9 mouse cellular contexts compared by ENCODE assay signal in the genomic region with DNA sequence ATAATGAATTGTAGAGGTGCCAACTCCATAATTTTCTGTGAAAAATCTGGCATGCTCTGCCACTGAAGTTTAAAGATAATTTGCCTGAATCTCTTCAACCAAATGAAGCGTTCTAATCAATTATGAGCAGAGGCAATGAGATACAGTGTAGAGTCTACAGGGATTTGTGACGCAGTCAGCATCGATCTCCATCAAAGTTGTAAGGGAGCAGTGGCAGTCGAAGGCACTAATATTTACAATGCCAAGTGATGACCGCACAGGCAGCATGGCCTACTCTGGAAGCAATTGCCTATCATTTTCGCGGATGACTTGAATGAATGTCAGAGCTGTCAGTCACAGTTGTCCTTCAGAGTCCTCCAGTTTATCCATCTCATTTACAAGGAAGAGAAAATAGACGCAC. TPM values are rescaled to one million over a fixed set of nuclear protein-coding genes. Genes with fewer than 3 reads are reported as not detected.
DNase-seq lines count a peak whose midpoint lies in the region; ATAC-seq and TF ChIP-seq lines count a peak whose summit lies in the region.
"Had no signal": no experiment of that assay in that cellular context is flagged by ENCODE, and none has a peak within 500 bp of the region (broad histone marks: within the 10 kb centered on the region; RNA-seq: fewer than 3 reads in every experiment).

A gene (plus strand): TSS at position 207 of the 400 bp plus-strand sequence.

- H3K4me2 ChIP-seq in forebrain, postnatal 0 days (ENCODE audit: low read depth) = peak within 1 kb of the TSS; percentile 81
- peak within 1 kb of the TSS; percentile 91 for H3K4me2 ChIP-seq in liver, postnatal 0 days (ENCODE audit: low read depth, low read length)

- peak within 1 kb of the TSS; percentile 73 for H3K4me3 ChIP-seq in heart, embryonic 10.5 days
- H3K4me3 ChIP-seq in ES-E14 (ENCODE audit: insufficient read depth in 1 of 2, low read depth in 1 of 2, low read length in 2 of 2, poor library complexity in 1 of 2, severe bottlenecking in 1 of 2) = peak within 1 kb of the TSS; percentile 86 to 94
- H3K4me3 ChIP-seq in forebrain, postnatal 0 days (ENCODE audit: low read depth, low read length) = peak within 1 kb of the TSS; percentile 52
- H3K4me3 ChIP-seq in liver, postnatal 0 days (ENCODE audit: low read depth, low read length) = peak within 1 kb of the TSS; percentile 56

- no peaks in the 10 kb centered on the region for H3K36me3 ChIP-seq in heart, embryonic 10.5 days
- no peaks in the 10 kb centered on the region for H3K36me3 ChIP-seq in ES-E14 (ENCODE audit: control insufficient read depth, insufficient read depth, low read length, poor library complexity, severe bottlenecking)
- no peaks in the 10 kb centered on the region for H3K36me3 ChIP-seq in forebrain, postnatal 0 days (ENCODE audit: insufficient read depth)
- no peaks in the 10 kb centered on the region for H3K36me3 ChIP-seq in liver, postnatal 0 days (replicated peaks; ENCODE audit: insufficient read depth, low read length)

- no peak for TF ChIP-seq EP300 in liver, postnatal 0 days (IDR thresholded peaks at IDR 0.05; ENCODE audit: low read depth)

- peaks cover 10% of the 10 kb centered on the region; the same call in 1 of the 2 replicates for H3K4me1 ChIP-seq in heart, embryonic 10.5 days
- H3K4me1 ChIP-seq in ES-E14 (ENCODE audit: control insufficient read depth in 2 of 2, insufficient read depth in 2 of 2, low read length in 2 of 2, poor library complexity in 1 of 2) = 0 out of 4 replicates have a peak, but pooled peaks cover 0 to 2% of the 10 kb centered on the region in 2 experiments
- H3K4me1 ChIP-seq in forebrain, postnatal 0 days (ENCODE audit: insufficient read depth) = no peaks in the 10 kb centered on the region; the same call in 1 of the 2 replicates
- H3K4me1 ChIP-seq in liver, postnatal 0 days (ENCODE audit: insufficient read depth) = peaks cover 10% of the 10 kb centered on the region

- H3K27me3 ChIP-seq in heart, embryonic 10.5 days (ENCODE audit: insufficient read depth, poor library complexity, severe bottlenecking) = peaks cover 50% of the 10 kb centered on the region
- H3K27me3 ChIP-seq in forebrain, postnatal 0 days (ENCODE audit: insufficient read depth, low read length) = peaks cover 8% of the 10 kb centered on the region; the same call in 1 of the 2 replicates
- H3K27me3 ChIP-seq in liver, postnatal 0 days (ENCODE audit: insufficient read depth, low read length) = peaks cover 40% of the 10 kb centered on the region

- 72% methylated on average over 8 of the region's 8 CpGs for WGBS in heart, embryonic 10.5 days
- WGBS in forebrain, postnatal 0 days = 57% methylated on average over 8 of the region's 8 CpGs
- WGBS in liver, postnatal 0 days (ENCODE audit: insufficient replicate concordance) = 61% methylated on average over 8 of the region's 8 CpGs

- peak within 1 kb of the TSS; percentile 77 for H3K9ac ChIP-seq in ES-E14 (ENCODE audit: insufficient read depth, low read depth, low read length, poor library complexity, severe bottlenecking)
- peak within 1 kb of the TSS; percentile 57 for H3K9ac ChIP-seq in forebrain, postnatal 0 days
- no peak within 1 kb of the TSS for H3K9ac ChIP-seq in liver, postnatal 0 days (replicated peaks)

- no peak for ATAC-seq in forebrain, postnatal 0 days
- ATAC-seq in liver, postnatal 0 days = no peak
- ATAC-seq in granulocyte monocyte progenitor cell, adult 5-6 weeks (replicated peaks; ENCODE audit: poor library complexity, severe bottlenecking) = no peak
- ATAC-seq in erythroid progenitor cell, adult 5-6 weeks (replicated peaks; ENCODE audit: low FRiP score, poor library complexity, severe bottlenecking) = no peak
- ATAC-seq: CD4-positive, CD25-positive, alpha-beta regulatory T cell, adult 4 months had no signal

- H3K9me3 ChIP-seq in heart, embryonic 10.5 days = no peaks in the 10 kb centered on the region
- no peaks in the 10 kb centered on the region for H3K9me3 ChIP-seq in ES-E14 (ENCODE audit: control insufficient read depth, insufficient read depth, low read depth, low read length)
- no peaks in the 10 kb centered on the region for H3K9me3 ChIP-seq in forebrain, postnatal 0 days (ENCODE audit: low read length)
- H3K9me3 ChIP-seq in liver, postnatal 0 days (ENCODE audit: low read length) = no peaks in the 10 kb centered on the region

- in situ Hi-C loops in ES-E14 (cut with MboI; ENCODE audit: low sequenced_read_pairs in 2 of 2, unreplicated experiment in 2 of 2) = no loop called here

- no peak for DNase-seq in heart, embryonic 10.5 days (ENCODE audit: low spot score)
- DNase-seq in heart, postnatal 4 days = no peak
- DNase-seq in ES-E14 (ENCODE audit: low read depth, low spot score) = no peak
- DNase-seq in forebrain, postnatal 0 days = peak; percentile 18
- no peak for DNase-seq in liver, postnatal 0 days
- DNase-seq in layer of hippocampus, postnatal 14 days (ENCODE audit: low spot score in 2 of 2) = no peak

- no peak for TF ChIP-seq CTCF in forebrain, postnatal 0 days (IDR thresholded peaks at IDR 0.05; ENCODE audit: low read depth)
- no peak for TF ChIP-seq CTCF in liver, postnatal 0 days (IDR thresholded peaks at IDR 0.05; ENCODE audit: low read depth)

- peak within 1 kb of the TSS; percentile 30; the same call in 1 of the 2 replicates for H3K27ac ChIP-seq in heart, embryonic 10.5 days
- H3K27ac ChIP-seq in ES-E14 (ENCODE audit: insufficient read depth, low read depth, low read length, poor library complexity, severe bottlenecking) = no peak within 1 kb of the TSS
- no peak within 1 kb of the TSS for H3K27ac ChIP-seq in forebrain, postnatal 0 days (ENCODE audit: low read depth, low read length)
- no peak within 1 kb of the TSS for H3K27ac ChIP-seq in liver, postnatal 0 days (ENCODE audit: low read depth)

TF ChIP-seq in ES-E14, 5 proteins besides CTCF, POLR2A, EP300 and RAD21:
- TF ChIP-seq HCFC1 (IDR thresholded peaks at IDR 0.05; ENCODE audit: borderline replicate concordance, insufficient read depth, low read length) = no peak
- no peak for TF ChIP-seq MAFK (IDR thresholded peaks at IDR 0.05; ENCODE audit: insufficient read depth, low read depth, low read length)
- no peak for TF ChIP-seq CHD2 (IDR thresholded peaks at IDR 0.05; ENCODE audit: low read depth, low read length)

RNA-seq across cellular contexts. Expression of the gene that starts here (rescaled TPM):
- polyA plus RNA-seq in heart, embryonic 10.5 days (2016; fragmentation: Nextera tagmentation; extraction: Ambion mirVana) = 0.22 and 0.30 TPM in 2 replicates
- total RNA-seq in heart, postnatal 4 days (2021) = not detected
- total RNA-seq in ES-E14 (2012; rRNA removed) = 1.3 and 1.7 TPM in 2 replicates
- total RNA-seq in forebrain, postnatal 0 days (2014; rRNA removed) = 2.0 and 3.2 TPM in 2 replicates
- polyA plus RNA-seq in forebrain, postnatal 0 days (2015; fragmentation: Nextera tagmentation; extraction: Ambion mirVana) = 2.6 TPM in 2 replicates
- polyA plus RNA-seq in liver, postnatal 0 days (2015; fragmentation: Nextera tagmentation; extraction: Ambion mirVana) = not detected in 2 replicates
- not detected in 2 replicates for total RNA-seq in granulocyte monocyte progenitor cell, adult 5-6 weeks (2014; fragmentation: Nextera tagmentation)
- total RNA-seq in granulocyte monocyte progenitor cell, adult 5-6 weeks (2017) = not detected in 2 replicates
- total RNA-seq in erythroid progenitor cell, adult 5-6 weeks (2015; ENCODE audit: low replicate concordance) = not detected in 2 replicates
- total RNA-seq in erythroid progenitor cell, adult 5-6 weeks (2017; ENCODE audit: low replicate concordance) = not detected in 2 replicates
- total RNA-seq in layer of hippocampus, postnatal 14 days (2021) = 10 to 100 TPM in 1 of 2 experiments, 1 to 10 TPM in 1; 8.6 to 10.6 TPM
- polyA plus RNA-seq: CD4-positive, CD25-positive, alpha-beta regulatory T cell, adult 4 months had no signal
